Mouse (Mus musculus) layer of hippocampus, adult 18-20 months (tissue): ENCODE results near the gene Rgl1. TPM values are rescaled to one million over a fixed set of nuclear protein-coding genes. Genes with fewer than 3 reads are reported as not detected.

Source experiments
- DNase-seq, 2 experiments: peaks; one replicate each; pipeline ENCODE4 v3.0.0; 2022; ENCODE audit warnings: low spot score in 2 of 2
- total RNA-seq, 2 experiments: library from RNA; stranded (reverse); gene quantifications; 2 replicates each; pipeline ENCODE4 v1.2.3; 2021

Rgl1 gene
- total RNA-seq, 2 experiments from 2014 or later: 114 to 119 TPM

- DNase-seq: no peak
These were observed 48.0 kb downstream of the Rgl1 start for GRCm38 (mm10) chr1:152718200-152718599.

GRCm38 (mm10) chr1:152717329-152717728 lies 48.8 kb downstream of the Rgl1 start:
- DNase-seq: no peak

GRCm38 (mm10) chr1:152714405-152714804 lies 51.7 kb downstream of the Rgl1 start:
- DNase-seq: no peak

GRCm38 (mm10) chr1:152713924-152714323 lies 52.2 kb downstream of the Rgl1 start:
- no peak for DNase-seq

- no peak for DNase-seq
These were observed 55.1 kb downstream of the Rgl1 start for GRCm38 (mm10) chr1:152711037-152711436.

GRCm38 (mm10) chr1:152707560-152707959 lies 58.6 kb downstream of the Rgl1 start:
- DNase-seq: no peak

- no peak for DNase-seq
These were observed 62.2 kb downstream of the Rgl1 start for GRCm38 (mm10) chr1:152703941-152704340.

- DNase-seq: no peak
These were observed 63.2 kb downstream of the Rgl1 start for GRCm38 (mm10) chr1:152702920-152703319.

- DNase-seq: no peak
These were observed 65.1 kb downstream of the Rgl1 start for GRCm38 (mm10) chr1:152701066-152701465.

- no peak for DNase-seq
These were observed 68.8 kb downstream of the Rgl1 start for GRCm38 (mm10) chr1:152697341-152697740.

GRCm38 (mm10) chr1:152695491-152695890 lies 70.7 kb downstream of the Rgl1 start:
- DNase-seq: no peak

- DNase-seq: no peak
These were observed 76.2 kb downstream of the Rgl1 start for GRCm38 (mm10) chr1:152689968-152690367.

GRCm38 (mm10) chr1:152687733-152688181 lies 78.4 kb downstream of the Rgl1 start:
- peak in 1 of 2 experiments; percentile 18 for DNase-seq

GRCm38 (mm10) chr1:152687099-152687730 lies 78.9 kb downstream of the Rgl1 start:
- DNase-seq: no peak

GRCm38 (mm10) chr1:152685531-152685930 lies 80.6 kb downstream of the Rgl1 start:
- DNase-seq: no peak

GRCm38 (mm10) chr1:152682368-152683194 lies 83.6 kb downstream of the Rgl1 start:
- DNase-seq: no peak

GRCm38 (mm10) chr1:152681676-152682367 lies 84.3 kb downstream of the Rgl1 start:
- DNase-seq: no peak

GRCm38 (mm10) chr1:152681116-152681515 lies 85.0 kb downstream of the Rgl1 start:
- DNase-seq: no peak

GRCm38 (mm10) chr1:152678451-152678850 lies 87.7 kb downstream of the Rgl1 start:
- DNase-seq: no peak

GRCm38 (mm10) chr1:152677482-152678211 lies 88.5 kb downstream of the Rgl1 start:
- peak in 1 of 2 experiments; percentile 32 for DNase-seq
